Mouse (Mus musculus): ENCODE measurements around the gene Cul7. TPM values are rescaled to one million over a fixed set of nuclear protein-coding genes. Genes with fewer than 3 reads are reported as not detected.

The Cul7 gene
- polyA plus RNA-seq, 1 experiment from 2014 or later: 42.0 TPM

Other genes with a start within 250 kb of the Cul7 start
- gene Crip3, start 221.4 kb upstream of the Cul7 start, polyA plus RNA-seq (2016; fragmentation: Nextera tagmentation; extraction: Ambion mirVana): 0.74 and 0.75 TPM in 2 replicates
- gene Slc22a7, start 211.9 kb upstream of the Cul7 start, polyA plus RNA-seq (2016; fragmentation: Nextera tagmentation; extraction: Ambion mirVana): not detected in 2 replicates
- gene Ttbk1, start 162.7 kb upstream of the Cul7 start, polyA plus RNA-seq (2016; fragmentation: Nextera tagmentation; extraction: Ambion mirVana): 6.2 and 7.1 TPM in 2 replicates
- 40.5 and 42.3 TPM in 2 replicates for gene Dnph1, start 153.6 kb upstream of the Cul7 start, polyA plus RNA-seq (2016; fragmentation: Nextera tagmentation; extraction: Ambion mirVana)
- 13.4 and 15.3 TPM in 2 replicates for gene Cul9, start 103.9 kb upstream of the Cul7 start, polyA plus RNA-seq (2016; fragmentation: Nextera tagmentation; extraction: Ambion mirVana)
- 5.6 and 8.4 TPM in 2 replicates for gene Srf, start 94.2 kb upstream of the Cul7 start, polyA plus RNA-seq (2016; fragmentation: Nextera tagmentation; extraction: Ambion mirVana)
- 68.3 and 69.7 TPM in 2 replicates for gene Ptk7, start 20.8 kb upstream of the Cul7 start, polyA plus RNA-seq (2016; fragmentation: Nextera tagmentation; extraction: Ambion mirVana)
- 45.2 and 47.4 TPM in 2 replicates for gene Klc4, start 4.3 kb upstream of the Cul7 start, polyA plus RNA-seq (2016; fragmentation: Nextera tagmentation; extraction: Ambion mirVana)
- 76.9 and 86.9 TPM in 2 replicates for gene Mrpl2, start 4.1 kb upstream of the Cul7 start, polyA plus RNA-seq (2016; fragmentation: Nextera tagmentation; extraction: Ambion mirVana)
- 52.1 and 54.1 TPM in 2 replicates for gene Rrp36, start 24.0 kb downstream of the Cul7 start, polyA plus RNA-seq (2016; fragmentation: Nextera tagmentation; extraction: Ambion mirVana)
- gene Mea1, start 28.5 kb downstream of the Cul7 start, polyA plus RNA-seq (2016; fragmentation: Nextera tagmentation; extraction: Ambion mirVana): 178 and 189 TPM in 2 replicates
- 146 and 148 TPM in 2 replicates for gene Klhdc3, start 30.6 kb downstream of the Cul7 start, polyA plus RNA-seq (2016; fragmentation: Nextera tagmentation; extraction: Ambion mirVana)
- 89.5 and 107 TPM in 2 replicates for gene Ppp2r5d, start 54.8 kb downstream of the Cul7 start, polyA plus RNA-seq (2016; fragmentation: Nextera tagmentation; extraction: Ambion mirVana)
- gene Pex6, start 61.1 kb downstream of the Cul7 start, polyA plus RNA-seq (2016; fragmentation: Nextera tagmentation; extraction: Ambion mirVana): 35.8 and 36.9 TPM in 2 replicates
- 0.43 and 0.49 TPM in 2 replicates for gene Gnmt, start 78.8 kb downstream of the Cul7 start, polyA plus RNA-seq (2016; fragmentation: Nextera tagmentation; extraction: Ambion mirVana)
- gene Cnpy3, start 101.9 kb downstream of the Cul7 start, polyA plus RNA-seq (2016; fragmentation: Nextera tagmentation; extraction: Ambion mirVana): 58.4 and 62.0 TPM in 2 replicates
- 0.41 and 0.65 TPM in 2 replicates for gene Ptcra, start 113.4 kb downstream of the Cul7 start, polyA plus RNA-seq (2016; fragmentation: Nextera tagmentation; extraction: Ambion mirVana)
- 34.9 and 46.6 TPM in 2 replicates for gene 2310039H08Rik, start 122.3 kb downstream of the Cul7 start, polyA plus RNA-seq (2016; fragmentation: Nextera tagmentation; extraction: Ambion mirVana)
- 125 and 139 TPM in 2 replicates for gene Rpl7l1, start 132.3 kb downstream of the Cul7 start, polyA plus RNA-seq (2016; fragmentation: Nextera tagmentation; extraction: Ambion mirVana)
- 7.0 and 8.0 TPM in 2 replicates for gene Bicral, start 208.1 kb downstream of the Cul7 start, polyA plus RNA-seq (2016; fragmentation: Nextera tagmentation; extraction: Ambion mirVana)
- gene Tbcc, start 240.3 kb downstream of the Cul7 start, polyA plus RNA-seq (2016; fragmentation: Nextera tagmentation; extraction: Ambion mirVana): 87.8 and 89.5 TPM in 2 replicates